Mouse (Mus musculus) CH12.LX (cell line): Measurements from ENCODE around the gene Pet100. TPM values are rescaled to one million over a fixed set of nuclear protein-coding genes. Genes with fewer than 3 reads are reported as not detected.

Experiments used
- DNase-seq: peaks from one replicate; pipeline ENCODE4 v3.0.0-alpha.2; 2013; ENCODE audit errors: extremely low read depth
- H3K27ac ChIP-seq: 2 replicates; pipeline ENCODE4 v1.5.1; 2012; ENCODE audit warnings: low read depth, mild to moderate bottlenecking, control low read depth, moderate library complexity; ENCODE audit not compliant: insufficient read depth
- H3K27me3 ChIP-seq: replicated peaks from 2 replicates; pipeline ENCODE3; 2012; ENCODE audit warnings: inconsistent platforms
- H3K36me3 ChIP-seq, 2 experiments: replicated peaks in 1 of 2; 2 replicates each; pipeline versions ENCODE3 to v1.6.1; 2012; ENCODE audit warnings: inconsistent platforms in 1 of 2, low read length in 1 of 2, mild to moderate bottlenecking in 1 of 2, mixed read lengths in 1 of 2, moderate library complexity in 1 of 2; ENCODE audit not compliant: control insufficient read depth in 1 of 2, insufficient read depth in 1 of 2
- H3K4me1 ChIP-seq, 2 experiments: 2 replicates each; pipeline ENCODE4 v1.6.1; 2012; ENCODE audit warnings: inconsistent platforms in 1 of 2, moderate library complexity in 1 of 2; ENCODE audit not compliant: insufficient read depth in 2 of 2, control insufficient read depth in 1 of 2
- H3K4me2 ChIP-seq: 2 replicates; pipeline ENCODE4 v1.6.1; 2012; ENCODE audit warnings: low read depth, mild to moderate bottlenecking, control low read depth; ENCODE audit not compliant: poor library complexity, insufficient read depth, severe bottlenecking
- H3K4me3 ChIP-seq, 3 experiments: fragments of 150-350 bp in 1 of 3; sonication (generic) in 1 of 3; replicated peaks in 1 of 3; 2 replicates each; pipeline versions ENCODE3 to v1.5.1; 2011 to 2012; ENCODE audit warnings: low read depth in 2 of 3, low read length in 2 of 3, mild to moderate bottlenecking in 2 of 3, moderate library complexity in 2 of 3, control low read depth in 1 of 3, improper control_type of control experiment in 1 of 3, inconsistent platforms in 1 of 3, mixed read lengths in 1 of 3; ENCODE audit not compliant: poor library complexity in 1 of 3
- H3K79me2 ChIP-seq: replicated peaks from 2 replicates; pipeline ENCODE4 v1.6.1; 2012; ENCODE audit warnings: mild to moderate bottlenecking, moderate library complexity; ENCODE audit not compliant: control insufficient read depth, poor library complexity, insufficient read depth, severe bottlenecking; ENCODE audit errors: extremely low read depth
- H3K9ac ChIP-seq: 2 replicates; pipeline ENCODE4 v1.6.1; 2012; ENCODE audit warnings: low read depth, mild to moderate bottlenecking, control low read depth, moderate library complexity; ENCODE audit not compliant: insufficient read depth
- H3K9me3 ChIP-seq: replicated peaks from 2 replicates; pipeline ENCODE3; 2012; ENCODE audit warnings: low read length, inconsistent platforms, mixed read lengths
- BHLHE40 ChIP-seq: IDR thresholded peaks from 2 replicates; pipeline ENCODE4 v1.6.1; 2011; ENCODE audit warnings: mild to moderate bottlenecking, low read depth, low read length, improper control_type of control experiment
- MAX ChIP-seq: IDR thresholded peaks from 2 replicates; pipeline ENCODE4 v1.6.1; 2011; ENCODE audit warnings: low read length, improper control_type of control experiment
- SMC3 ChIP-seq: IDR thresholded peaks from 2 replicates; pipeline ENCODE4 v1.6.1; 2011; ENCODE audit warnings: low read depth, low read length, improper control_type of control experiment
- dilution Hi-C: fragments of 300-500 bp; cut with MboI; formaldehyde crosslinking; loops from 2 replicates; pipeline ENCODE4 v1.14.3; 2020; ENCODE audit warnings: low sequenced_read_pairs; ENCODE audit not compliant: extremely low pct_unique_long_range_greater_than_20kb, extremely low pct_ligation_motif_present
- in situ Hi-C: fragments of 300-500 bp; cut with MboI; formaldehyde crosslinking; loops from 3 replicates; pipeline ENCODE4 v1.14.3; 2019; ENCODE audit warnings: low sequenced_read_pairs, low pct_ligation_motif_present, low pct_unique_long_range_greater_than_20kb, mixed read lengths
- polyA plus RNA-seq: library from polyadenylated mRNA; unstranded; fragments of >175 nt; gene quantifications from 2 replicates; pipeline ENCODE4 v1.2.1, GENCODE M21; 2012; ENCODE audit warnings: low read depth; ENCODE audit not compliant: insufficient read length
- total RNA-seq, 2 experiments: library from RNA; depleted of rRNA; stranded (reverse); fragments of 300-350 nt in 1 of 2; fragments of >200 nt in 1 of 2; gene quantifications; 2 replicates each; pipeline ENCODE4 v1.2.3; 2012 to 2014

Gene Pet100
- total and polyA plus RNA-seq, 3 experiments, result 39.0 to 70.2 (median 62.7) TPM

DNA sequence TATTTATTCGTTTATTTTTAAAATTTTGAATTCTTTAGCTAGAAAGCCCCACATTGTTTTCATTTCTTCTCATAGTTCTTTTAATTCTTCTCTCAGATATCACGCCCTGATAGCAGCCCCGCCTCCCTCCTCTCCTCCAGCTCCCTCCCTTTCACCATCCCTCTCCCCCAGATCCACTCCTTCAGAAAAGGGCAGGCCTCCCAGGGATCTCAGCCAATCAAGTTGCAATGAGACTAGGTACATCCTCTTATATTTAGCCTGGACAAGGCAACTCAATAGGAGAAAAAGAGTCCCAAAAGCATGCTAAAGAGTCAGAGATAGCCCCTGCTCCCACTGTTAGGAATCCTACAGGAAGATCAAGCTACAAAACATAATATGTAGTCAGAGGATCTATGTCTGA lies 53.3 kb downstream of the Pet100 start:
- dilution Hi-C loops, result no loop called here
- no peak for DNase-seq
- H3K4me1 ChIP-seq, result peaks cover 0 to 32% of the 10 kb centered on the region in 2 experiments; a peak in 2 of 4 replicates
- H3K36me3 ChIP-seq, result peaks cover 10 to 14% of the 10 kb centered on the region in 2 experiments
- in situ Hi-C loops, result loop anchor here (5.0 to 10.0 kb wide), 4 partner anchors 47 to 320 kb away; partner anchors contain the start of genes A430078G23Rik, Pcp2 and Pex11g
- peaks cover 25% of the 10 kb centered on the region for H3K27me3 ChIP-seq
- H3K79me2 ChIP-seq, result peaks cover 21% of the 10 kb centered on the region; the same call in 1 of the 2 replicates
- TF ChIP-seq MAX (no peak), SMC3 (no peak), BHLHE40 (no peak)
- TF ChIP-seq, all 38 proteins: peak for 0
- H3K4me3 ChIP-seq, result no peak overlapping the region
- H3K9me3 ChIP-seq, result no peaks in the 10 kb centered on the region
- H3K27ac ChIP-seq, result no peak overlapping the region
- no peak overlapping the region for H3K9ac ChIP-seq
- H3K4me2 ChIP-seq, result no peak overlapping the region

Other genes starting within 250 kb of the Pet100 start
- gene Arhgef18, start 228.5 kb upstream of the Pet100 start, total RNA-seq (2012; rRNA removed), result 0.17 and 0.21 TPM in 2 replicates
- 0.12 TPM in 1 of 2 replicates, not detected in the other for gene Arhgef18, start 228.5 kb upstream of the Pet100 start, total RNA-seq (2014; rRNA removed)
- gene Arhgef18, start 228.5 kb upstream of the Pet100 start, polyA plus RNA-seq, result 0.26 and 0.27 TPM in 2 replicates
- gene Pex11g, start 153.9 kb upstream of the Pet100 start, total RNA-seq (2012; rRNA removed), result 4.9 and 5.9 TPM in 2 replicates
- 1.3 and 2.4 TPM in 2 replicates for gene Pex11g, start 153.9 kb upstream of the Pet100 start, total RNA-seq (2014; rRNA removed)
- 1.9 and 2.7 TPM in 2 replicates for gene Pex11g, start 153.9 kb upstream of the Pet100 start, polyA plus RNA-seq
- not detected in 2 replicates for gene Tex45, start 150.7 kb upstream of the Pet100 start, total RNA-seq (2012; rRNA removed)
- gene Tex45, start 150.7 kb upstream of the Pet100 start, total RNA-seq (2014; rRNA removed), result not detected in 2 replicates
- gene Tex45, start 150.7 kb upstream of the Pet100 start, polyA plus RNA-seq, result not detected in 2 replicates
- gene Zfp358, start 128.4 kb upstream of the Pet100 start, total RNA-seq (2012; rRNA removed), result 0.25 and 0.64 TPM in 2 replicates
- gene Zfp358, start 128.4 kb upstream of the Pet100 start, total RNA-seq (2014; rRNA removed), result 0.54 TPM in 1 of 2 replicates, not detected in the other
- gene Zfp358, start 128.4 kb upstream of the Pet100 start, polyA plus RNA-seq, result 0.17 TPM in 1 of 2 replicates, not detected in the other
- 18.1 and 20.5 TPM in 2 replicates for gene Mcoln1, start 121.1 kb upstream of the Pet100 start, total RNA-seq (2012; rRNA removed)
- gene Mcoln1, start 121.1 kb upstream of the Pet100 start, total RNA-seq (2014; rRNA removed), result 11.5 and 13.0 TPM in 2 replicates
- 26.5 and 28.0 TPM in 2 replicates for gene Mcoln1, start 121.1 kb upstream of the Pet100 start, polyA plus RNA-seq
- gene Pnpla6, start 106.2 kb upstream of the Pet100 start, total RNA-seq (2012; rRNA removed), result 27.7 and 29.6 TPM in 2 replicates
- gene Pnpla6, start 106.2 kb upstream of the Pet100 start, total RNA-seq (2014; rRNA removed), result 12.5 and 13.7 TPM in 2 replicates
- 38.6 and 39.8 TPM in 2 replicates for gene Pnpla6, start 106.2 kb upstream of the Pet100 start, polyA plus RNA-seq
- gene C330021F23Rik, start 53.6 kb upstream of the Pet100 start, total RNA-seq (2012; rRNA removed), result 0.84 and 1.1 TPM in 2 replicates
- gene C330021F23Rik, start 53.6 kb upstream of the Pet100 start, total RNA-seq (2014; rRNA removed), result not detected in 2 replicates
- gene C330021F23Rik, start 53.6 kb upstream of the Pet100 start, polyA plus RNA-seq, result 0.60 and 1.0 TPM in 2 replicates
- gene Camsap3, start 34.3 kb upstream of the Pet100 start, total RNA-seq (2012; rRNA removed), result 0.51 and 0.67 TPM in 2 replicates
- gene Camsap3, start 34.3 kb upstream of the Pet100 start, total RNA-seq (2014; rRNA removed), result not detected in 2 replicates
- gene Camsap3, start 34.3 kb upstream of the Pet100 start, polyA plus RNA-seq, result 0.36 and 0.50 TPM in 2 replicates
- 60.7 and 62.7 TPM in 2 replicates for gene Xab2, start 232 bp upstream of the Pet100 start, total RNA-seq (2012; rRNA removed)
- gene Xab2, start 232 bp upstream of the Pet100 start, total RNA-seq (2014; rRNA removed), result 46.1 and 49.9 TPM in 2 replicates
- gene Xab2, start 232 bp upstream of the Pet100 start, polyA plus RNA-seq, result 57.1 and 62.0 TPM in 2 replicates
- 0.29 and 0.38 TPM in 2 replicates for gene Pcp2, start 4.0 kb downstream of the Pet100 start, total RNA-seq (2012; rRNA removed)
- gene Pcp2, start 4.0 kb downstream of the Pet100 start, total RNA-seq (2014; rRNA removed), result not detected in 2 replicates
- gene Pcp2, start 4.0 kb downstream of the Pet100 start, polyA plus RNA-seq, result 0.56 TPM in 1 of 2 replicates, not detected in the other
- 92.1 and 123 TPM in 2 replicates for gene Stxbp2, start 9.4 kb downstream of the Pet100 start, total RNA-seq (2012; rRNA removed)
- gene Stxbp2, start 9.4 kb downstream of the Pet100 start, total RNA-seq (2014; rRNA removed), result 53.9 and 60.9 TPM in 2 replicates
- 136 and 149 TPM in 2 replicates for gene Stxbp2, start 9.4 kb downstream of the Pet100 start, polyA plus RNA-seq
- not detected in 2 replicates for gene Retn, start 34.2 kb downstream of the Pet100 start, total RNA-seq (2012; rRNA removed)
- gene Retn, start 34.2 kb downstream of the Pet100 start, total RNA-seq (2014; rRNA removed), result not detected in 2 replicates
- 0.27 TPM in 1 of 2 replicates, not detected in the other for gene Retn, start 34.2 kb downstream of the Pet100 start, polyA plus RNA-seq
- gene Mcemp1, start 44.2 kb downstream of the Pet100 start, total RNA-seq (2012; rRNA removed), result 0.17 TPM in 1 of 2 replicates, not detected in the other
- 0.39 and 0.66 TPM in 2 replicates for gene Mcemp1, start 44.2 kb downstream of the Pet100 start, total RNA-seq (2014; rRNA removed)
- gene Mcemp1, start 44.2 kb downstream of the Pet100 start, polyA plus RNA-seq, result 0.36 and 0.55 TPM in 2 replicates
- gene Fcor, start 50.8 kb downstream of the Pet100 start, total RNA-seq (2012; rRNA removed), result not detected in 2 replicates
- gene Fcor, start 50.8 kb downstream of the Pet100 start, total RNA-seq (2014; rRNA removed), result not detected in 2 replicates
- gene Fcor, start 50.8 kb downstream of the Pet100 start, polyA plus RNA-seq, result 0.63 and 0.67 TPM in 2 replicates
- gene Trappc5, start 54.8 kb downstream of the Pet100 start, total RNA-seq (2012; rRNA removed), result 21.5 and 22.2 TPM in 2 replicates
- 26.8 and 27.4 TPM in 2 replicates for gene Trappc5, start 54.8 kb downstream of the Pet100 start, total RNA-seq (2014; rRNA removed)
- gene Trappc5, start 54.8 kb downstream of the Pet100 start, polyA plus RNA-seq, result 22.4 and 24.4 TPM in 2 replicates
- 0.71 and 1.5 TPM in 2 replicates for gene Fcer2a, start 72.6 kb downstream of the Pet100 start, total RNA-seq (2012; rRNA removed)
- gene Fcer2a, start 72.6 kb downstream of the Pet100 start, total RNA-seq (2014; rRNA removed), result 2.9 and 3.7 TPM in 2 replicates
- gene Fcer2a, start 72.6 kb downstream of the Pet100 start, polyA plus RNA-seq, result 13.7 and 15.6 TPM in 2 replicates
- not detected in 2 replicates for gene Clec4g, start 99.1 kb downstream of the Pet100 start, total RNA-seq (2012; rRNA removed)
- not detected in 2 replicates for gene Clec4g, start 99.1 kb downstream of the Pet100 start, total RNA-seq (2014; rRNA removed)
- gene Clec4g, start 99.1 kb downstream of the Pet100 start, polyA plus RNA-seq, result not detected in 2 replicates
- gene Cd209a, start 127.4 kb downstream of the Pet100 start, total RNA-seq (2012; rRNA removed), result not detected in 2 replicates
- not detected in 2 replicates for gene Cd209a, start 127.4 kb downstream of the Pet100 start, total RNA-seq (2014; rRNA removed)
- gene Cd209a, start 127.4 kb downstream of the Pet100 start, polyA plus RNA-seq, result not detected in 2 replicates
- gene Cd209e, start 232.8 kb downstream of the Pet100 start, total RNA-seq (2012; rRNA removed), result not detected in 2 replicates
- gene Cd209e, start 232.8 kb downstream of the Pet100 start, total RNA-seq (2014; rRNA removed), result not detected in 2 replicates
- gene Cd209e, start 232.8 kb downstream of the Pet100 start, polyA plus RNA-seq, result not detected in 2 replicates